In genomic region chr4:124983893-124984526, GRCm38 (mm10) we compare ENCODE assay signal across 9 mouse cellular contexts. TPM values are rescaled to one million over a fixed set of nuclear protein-coding genes. Genes with fewer than 3 reads are reported as not detected.
DNase-seq lines count a peak whose midpoint lies in the region; ATAC-seq and TF ChIP-seq lines count a peak whose summit lies in the region.
"Had no signal": no experiment of that assay in that cellular context is flagged by ENCODE, and none has a peak within 500 bp of the region (broad histone marks: within the 10 kb centered on the region; RNA-seq: fewer than 3 reads in every experiment).

No protein-coding gene starts in this region.

- peaks cover 22% of the 10 kb centered on the region for H3K4me1 ChIP-seq in E14TG2a.4 (replicated peaks; ENCODE audit: low read depth, low read length)
- no peaks in the 10 kb centered on the region; the same call in 1 of the 2 replicates for H3K4me1 ChIP-seq in liver, postnatal 0 days (ENCODE audit: insufficient read depth)

- in situ Hi-C loops in Patski (cut with MboI; ENCODE audit: low pct_unique_long_range_greater_than_20kb): no loop called here

- 19% methylated on average over 9 of the region's 9 CpGs for WGBS in liver, postnatal 0 days (ENCODE audit: insufficient replicate concordance)

- peak; percentile 83 for TF ChIP-seq CTCF in E14TG2a.4 (conservative IDR thresholded peaks at IDR 0.05; ENCODE audit: low read length)
- no peak for TF ChIP-seq CTCF in Patski (IDR thresholded peaks at IDR 0.05)
- TF ChIP-seq CTCF in liver, postnatal 0 days (IDR thresholded peaks at IDR 0.05; ENCODE audit: low read depth): peak; percentile 52

- no peak overlapping the region for H3K4me3 ChIP-seq in E14TG2a.4 (replicated peaks; ENCODE audit: low read length)
- H3K4me3 ChIP-seq in liver, postnatal 0 days (ENCODE audit: low read depth, low read length): no peak overlapping the region

- no peaks in the 10 kb centered on the region for H3K9me3 ChIP-seq in E14TG2a.4 (ENCODE audit: low read length)
- H3K9me3 ChIP-seq in liver, postnatal 0 days (ENCODE audit: low read length): no peaks in the 10 kb centered on the region

- CTCF ChIA-PET in Patski (lab: Charles Lee): no interaction called here

- H3K9ac ChIP-seq in liver, postnatal 0 days (replicated peaks): no peak overlapping the region

- TF ChIP-seq EP300 in liver, postnatal 0 days (IDR thresholded peaks at IDR 0.05; ENCODE audit: low read depth): no peak

- peaks cover 85% of the 10 kb centered on the region for H3K27me3 ChIP-seq in E14TG2a.4 (ENCODE audit: insufficient read depth, low read length)
- H3K27me3 ChIP-seq in Patski: peaks cover 49% of the 10 kb centered on the region
- peaks cover 67% of the 10 kb centered on the region for H3K27me3 ChIP-seq in liver, postnatal 0 days (ENCODE audit: insufficient read depth, low read length)

- H3K27ac ChIP-seq in liver, postnatal 0 days (ENCODE audit: low read depth): no peak overlapping the region

- POLR2A ChIA-PET in Patski (lab: Charles Lee): no interaction called here

- H3K4me2 ChIP-seq in liver, postnatal 0 days (ENCODE audit: low read depth, low read length): no peak overlapping the region

- no peaks in the 10 kb centered on the region for H3K36me3 ChIP-seq in E14TG2a.4 (ENCODE audit: insufficient read depth, low read length)
- H3K36me3 ChIP-seq in liver, postnatal 0 days (replicated peaks; ENCODE audit: insufficient read depth, low read length): no peaks in the 10 kb centered on the region

- peak; percentile 25 to 51 for DNase-seq in kidney, postnatal 4 days
- DNase-seq in kidney, adult 8-10 months: no peak
- peak; percentile 59 for DNase-seq in Patski (ENCODE audit: low read depth, low spot score)
- peak; percentile 57 for DNase-seq in liver, postnatal 0 days
- DNase-seq in frontal cortex, postnatal 14 days (ENCODE audit: low spot score in 2 of 2): no peak
- no peak for DNase-seq in right cerebral cortex, postnatal 36 days (ENCODE audit: low spot score in 2 of 2)
- DNase-seq: cerebellum, adult 11 months had no signal

- no peak for ATAC-seq in Patski
- no peak for ATAC-seq in liver, postnatal 0 days
- ATAC-seq: inflammation-experienced regulatory T-cells, adult 6 months had no signal

RNA-seq across cellular contexts. Expression of gene Rspo1, which starts 2.2 kb away (rescaled TPM):
- polyA plus RNA-seq in Patski (2021): not detected
- polyA plus RNA-seq in liver, postnatal 0 days (2015; fragmentation: Nextera tagmentation; extraction: Ambion mirVana): 0.41 and 0.86 TPM in 2 replicates
- polyA plus RNA-seq: inflammation-experienced regulatory T-cells, adult 6 months had no signal

RNA-seq across cellular contexts. Expression of gene Gnl2, which starts 32.4 kb away (rescaled TPM):
- 41.6 TPM for polyA plus RNA-seq in Patski (2021)
- 25.8 and 26.7 TPM in 2 replicates for polyA plus RNA-seq in liver, postnatal 0 days (2015; fragmentation: Nextera tagmentation; extraction: Ambion mirVana)

RNA-seq across cellular contexts. Expression of gene Cdca8, which starts 44.9 kb away (rescaled TPM):
- polyA plus RNA-seq in Patski (2021): 42.9 TPM
- 49.5 and 56.3 TPM in 2 replicates for polyA plus RNA-seq in liver, postnatal 0 days (2015; fragmentation: Nextera tagmentation; extraction: Ambion mirVana)

RNA-seq across cellular contexts. Expression of gene 9930104L06Rik, which starts 47.2 kb away (rescaled TPM):
- polyA plus RNA-seq in Patski (2021): 8.9 TPM
- 2.4 and 2.6 TPM in 2 replicates for polyA plus RNA-seq in liver, postnatal 0 days (2015; fragmentation: Nextera tagmentation; extraction: Ambion mirVana)

Comparison
In these comparisons a context has a peak if more than half of its experiments do, and no peak if none do; other contexts are left out.
1. DNase-seq: peak in kidney, postnatal 4 days (2 of 2), Patski (single experiment) and liver, postnatal 0 days (single experiment); none in kidney, adult 8-10 months (0 of 2), frontal cortex, postnatal 14 days (0 of 2) and right cerebral cortex, postnatal 36 days (0 of 2).